Mouse (Mus musculus) forelimb bud, embryonic 11.5 days (tissue): Measurements from ENCODE around the gene Zbtb8b.
A peak's percentile ranks its signal among the peaks of the same experiment; 100 is the strongest.
"Not testable (repeated sequence)": the region's sequence is repeated elsewhere in the genome, so short reads cannot be mapped to it uniquely, and the experiment has no call there.

Experiments used
- DNase-seq: peaks from one replicate; pipeline ENCODE4 v3.0.0-alpha.2; 2012; ENCODE audit warnings: low read depth, low spot score

Gene Zbtb8b

DNA sequence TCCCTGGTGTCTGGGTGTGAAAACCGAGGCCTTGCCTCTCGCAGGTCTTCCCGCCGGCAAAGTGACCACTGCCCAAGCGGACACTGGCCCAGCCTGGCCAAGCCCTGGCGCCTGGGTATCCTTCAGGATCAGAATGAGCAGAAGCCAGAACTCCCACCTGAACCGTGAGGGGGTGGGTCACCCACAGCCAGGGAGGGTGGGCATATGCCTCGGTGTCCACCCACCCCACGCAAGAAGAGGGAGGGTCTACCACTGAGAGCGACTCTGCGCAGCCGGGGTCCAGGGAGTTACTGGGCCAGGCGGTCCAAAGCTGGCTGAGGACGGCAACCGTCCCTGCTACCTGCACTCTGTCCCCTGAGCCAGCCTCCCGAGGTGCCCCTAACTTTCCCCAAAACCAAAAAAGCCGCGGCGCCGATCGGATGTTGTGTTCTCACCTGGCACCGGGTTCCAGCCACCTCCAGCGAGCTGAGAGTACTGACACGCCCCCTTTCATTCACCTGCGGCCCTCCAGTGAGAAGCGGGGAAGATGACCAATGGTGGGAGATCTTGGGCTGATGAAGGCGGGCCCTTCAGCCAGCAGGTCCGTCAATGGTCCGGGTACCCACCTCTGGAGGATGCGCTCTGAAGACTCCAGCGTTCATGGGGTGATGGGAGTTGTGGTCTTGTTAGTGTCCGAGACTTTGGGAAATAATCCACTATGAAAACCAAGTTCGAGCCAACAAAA, at the start of gene Zbtb8b:
Gene Zbtb8b (minus strand): TSS at position 514 of the 724 bp plus-strand sequence.
- peak; percentile 45 for DNase-seq

DNA sequence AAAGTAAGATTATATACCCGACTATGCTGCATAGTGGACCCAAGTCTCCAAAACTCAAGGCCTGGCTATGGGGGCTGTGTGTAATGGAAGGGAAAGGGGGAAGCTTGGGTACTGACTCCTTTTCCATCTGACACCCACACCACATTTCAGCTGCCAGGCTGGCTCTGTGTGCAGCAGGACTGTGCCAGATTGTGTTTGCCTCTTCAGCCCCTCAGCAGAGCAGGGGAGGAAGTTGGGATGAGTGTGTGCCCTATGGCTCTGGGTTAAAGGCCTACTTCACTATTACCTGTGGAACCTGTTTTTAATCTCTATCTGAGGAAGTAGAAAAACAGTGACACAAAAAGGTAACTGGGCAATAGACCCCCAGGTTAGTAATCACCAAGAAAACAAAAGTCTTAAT, 40.4 kb upstream of the Zbtb8b start:
- DNase-seq, result no peak

DNA sequence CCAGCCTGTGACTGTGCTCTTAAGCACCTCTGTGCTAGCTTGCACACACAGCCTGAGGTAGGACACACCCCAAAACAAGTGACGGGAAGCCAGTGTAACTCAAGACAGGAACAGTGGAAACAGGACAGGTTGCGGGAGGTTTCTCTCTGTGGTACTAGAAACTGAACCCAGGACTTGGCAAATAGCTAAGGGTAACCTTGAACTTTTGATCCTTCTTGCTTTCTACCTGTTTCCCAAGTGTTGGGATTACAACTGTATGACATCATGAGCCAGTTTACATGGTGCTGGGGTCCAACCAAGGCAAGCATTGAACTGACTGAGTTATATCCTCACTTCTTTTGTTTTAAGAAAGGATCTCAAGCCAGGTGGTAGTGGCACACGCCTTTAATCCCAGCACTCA, 39.2 kb upstream of the Zbtb8b start:
- DNase-seq, result no peak

DNA sequence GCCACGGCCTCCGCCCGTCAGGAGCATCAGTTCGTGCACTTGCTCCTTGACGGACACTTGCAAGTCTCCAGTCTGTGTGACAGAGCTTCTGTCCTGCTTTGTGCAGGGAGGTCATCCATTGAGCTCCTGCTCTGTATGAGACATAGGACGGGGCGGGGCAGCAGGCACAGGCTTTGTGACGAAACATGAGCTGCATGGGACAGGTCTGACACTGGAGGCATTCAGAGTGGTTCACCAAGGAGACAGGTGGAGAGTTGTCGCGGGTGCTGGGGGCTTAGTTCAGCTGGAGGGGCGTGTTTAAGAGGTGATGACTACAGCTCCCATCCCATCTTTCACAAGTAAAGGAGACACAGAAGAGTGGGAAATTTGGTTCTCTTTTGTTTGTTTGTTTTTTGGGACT, 35.4 kb upstream of the Zbtb8b start:
- no peak for DNase-seq

DNA sequence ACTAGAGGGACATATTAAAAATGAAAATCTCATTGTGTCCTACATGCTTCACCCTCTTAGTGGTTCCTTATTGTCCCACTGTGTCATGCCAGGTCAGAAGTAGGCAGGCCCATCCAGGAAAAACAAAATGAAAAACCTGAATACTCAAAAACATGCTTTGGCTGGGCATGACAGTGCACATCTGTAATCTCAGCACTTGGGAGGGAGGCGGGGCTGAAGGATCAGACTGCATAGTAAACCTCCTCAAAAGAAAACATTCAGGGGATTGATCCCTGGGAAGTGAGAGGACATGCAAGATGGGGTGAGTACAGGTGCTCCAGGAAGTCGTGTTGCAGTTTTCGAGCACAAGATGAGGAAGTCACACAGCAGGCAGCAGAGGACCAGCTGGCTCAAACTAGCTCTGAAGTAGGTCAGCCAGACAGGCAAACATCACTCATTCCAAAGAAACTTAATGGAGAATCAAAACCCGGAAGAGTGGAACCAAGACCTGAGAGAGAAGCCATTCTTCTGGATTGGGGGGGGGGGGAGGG, 23.7 kb upstream of the Zbtb8b start:
- no peak for DNase-seq

DNA sequence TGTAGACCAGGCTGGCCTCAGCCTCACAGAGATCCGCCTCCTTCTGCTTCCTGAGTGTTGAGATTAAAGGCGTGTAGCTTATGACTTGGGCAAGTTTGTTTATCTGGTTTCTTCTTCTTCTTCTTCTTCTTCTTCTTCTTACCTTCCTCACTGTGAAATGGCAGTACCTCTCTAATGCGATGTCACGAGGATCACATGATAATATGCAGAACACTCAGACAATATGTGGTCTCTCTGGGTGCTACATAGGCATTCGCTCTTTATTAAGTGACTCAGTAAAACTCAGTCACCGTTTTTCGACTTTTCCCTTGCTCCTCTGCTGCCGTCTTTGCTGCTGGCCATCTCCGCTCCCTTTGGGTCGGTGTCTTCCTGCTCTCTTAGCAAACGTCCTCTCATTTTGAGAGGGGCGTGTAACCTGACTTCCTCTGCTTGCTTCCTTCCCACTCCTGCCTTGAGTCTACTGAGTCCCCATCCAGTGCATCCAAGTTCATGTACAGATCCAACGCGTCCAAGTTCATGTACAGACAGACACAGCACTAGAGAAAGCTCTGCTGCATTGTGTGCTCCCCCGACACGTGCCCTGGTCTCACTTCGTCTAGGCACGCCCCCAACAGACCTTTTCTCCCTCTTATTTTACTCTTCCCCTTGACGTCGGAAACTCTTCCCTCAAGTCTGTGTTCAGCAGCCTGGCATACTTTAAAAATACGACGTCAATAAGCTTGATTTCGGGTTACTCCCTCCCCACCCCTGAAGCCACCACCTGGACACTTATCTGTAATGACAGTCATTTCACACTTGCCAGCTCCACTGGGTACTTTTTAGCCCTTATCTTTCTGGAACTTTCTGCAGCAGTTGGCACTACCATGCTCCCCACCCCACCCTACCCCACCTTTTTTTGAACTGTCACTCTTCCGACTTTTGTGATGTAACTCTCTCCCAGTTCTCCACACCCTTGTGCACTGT, 22.7 kb upstream of the Zbtb8b start:
- no peak for DNase-seq

DNA sequence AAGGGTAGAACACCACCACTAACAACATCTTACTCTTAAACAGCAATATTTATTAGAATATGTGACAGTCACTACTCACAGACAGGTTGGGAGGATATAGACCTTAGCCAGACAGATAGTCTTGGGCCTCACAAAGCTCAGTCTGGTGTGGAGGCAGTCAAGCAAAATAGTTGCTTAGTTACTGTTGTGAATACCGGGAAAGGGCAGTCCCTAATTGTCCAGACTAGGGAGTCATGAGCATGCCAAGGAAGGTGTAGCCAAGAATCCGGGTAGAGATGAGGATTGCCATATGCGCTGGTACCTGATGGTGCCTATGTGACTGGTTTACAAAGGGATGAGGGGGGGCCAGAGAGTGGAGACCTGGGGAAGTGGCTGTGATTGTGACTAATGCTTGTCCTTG, 21.5 kb upstream of the Zbtb8b start:
- no peak for DNase-seq

DNA sequence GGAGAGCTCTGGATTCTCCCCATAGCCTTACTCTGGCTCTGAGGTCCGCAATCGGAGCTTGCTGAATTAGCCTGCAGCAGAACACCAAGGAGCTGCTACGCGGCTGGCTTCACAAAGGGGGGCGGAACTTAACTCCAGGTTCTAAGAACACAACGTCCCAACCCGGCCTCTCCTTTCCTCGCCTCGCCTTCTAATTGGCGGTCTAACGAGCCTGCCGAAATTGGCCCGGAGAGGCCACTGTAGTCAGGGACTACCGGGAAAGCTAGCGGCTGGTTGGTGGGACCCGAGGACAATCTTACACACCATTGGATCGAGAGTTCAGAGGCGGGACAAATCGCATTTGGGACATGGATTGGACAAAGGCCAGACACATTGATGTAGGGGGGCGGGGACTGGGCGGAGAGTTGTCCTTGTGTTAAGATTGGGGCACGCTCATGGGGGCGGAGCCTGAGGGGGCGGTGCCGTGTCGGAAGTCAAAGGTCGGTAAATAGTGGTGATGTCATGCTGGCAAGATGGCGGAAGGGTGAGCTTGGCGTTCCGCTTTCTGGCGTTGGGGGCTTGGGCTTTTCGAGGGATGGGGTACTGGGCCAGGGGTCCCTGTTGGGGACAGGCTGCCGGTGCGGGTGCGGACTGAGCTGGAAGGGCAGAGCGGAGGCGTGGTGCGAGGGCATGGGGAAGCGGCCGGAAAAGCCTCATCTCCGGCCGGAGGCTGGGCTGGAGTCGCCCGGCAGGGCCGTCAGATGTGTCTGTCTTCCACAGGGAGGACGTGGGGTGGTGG, 20.7 kb upstream of the Zbtb8b start, which contains the start of gene Bsdc1:
Gene Bsdc1 (plus strand): TSS at position 399 of the 778 bp plus-strand sequence.
- DNase-seq, result peak; percentile 99

DNA sequence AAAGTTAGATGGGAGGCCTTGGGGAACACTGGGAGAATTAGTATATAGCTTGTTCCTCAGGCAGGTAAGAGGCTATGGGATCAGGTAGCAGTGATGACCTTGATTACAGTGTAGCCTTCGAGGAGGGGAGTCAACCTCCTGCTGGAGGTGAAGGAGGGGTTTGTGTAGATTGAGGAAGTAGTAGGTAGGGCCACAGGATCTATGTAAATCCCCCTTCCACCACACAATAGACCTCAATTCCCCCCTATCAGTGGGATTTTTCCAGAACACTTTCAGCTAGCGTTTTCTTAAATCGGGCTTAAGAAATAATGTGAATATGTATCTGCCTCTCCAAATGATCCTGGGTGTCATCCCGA, 20.2 kb upstream of the Zbtb8b start:
- DNase-seq, result no peak

DNA sequence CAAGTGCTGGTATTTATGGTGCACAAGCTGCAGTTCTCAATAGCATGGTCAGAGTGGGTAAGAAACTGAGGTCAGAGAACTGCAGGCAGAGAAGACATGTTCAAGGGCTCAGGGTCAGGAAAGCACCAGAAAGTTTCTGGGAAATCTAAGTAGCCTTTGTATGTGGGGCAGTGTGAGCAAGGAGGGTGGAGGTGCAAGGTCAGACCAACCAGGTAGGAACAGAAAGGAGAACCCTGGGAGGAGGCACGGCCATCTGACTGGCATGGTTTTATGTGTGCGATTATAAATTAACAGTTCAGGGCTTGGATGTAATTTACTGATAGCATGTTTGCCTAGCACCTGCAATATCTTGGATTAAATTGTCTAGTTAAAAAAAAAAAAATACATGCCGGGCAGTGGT, 19.1 kb upstream of the Zbtb8b start:
- DNase-seq, result no peak

DNA sequence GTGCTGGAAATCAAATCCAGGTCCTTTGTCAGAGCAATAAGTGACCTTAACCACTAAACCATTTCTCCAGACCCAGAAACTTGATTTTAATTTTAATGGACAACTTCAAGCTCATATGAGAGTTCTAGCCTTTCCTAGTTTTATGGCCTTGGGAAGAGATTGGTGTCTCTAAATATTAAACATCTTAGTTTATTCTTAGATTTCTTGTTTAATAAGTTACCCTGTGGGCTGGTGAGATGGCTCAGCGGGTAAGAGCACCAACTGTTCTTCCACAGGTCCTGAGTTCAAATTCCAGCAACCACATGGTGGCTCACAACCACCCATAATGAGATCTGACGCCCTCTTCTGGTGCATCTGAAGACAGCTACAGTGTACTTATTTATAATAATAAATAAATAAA, 16.7 kb upstream of the Zbtb8b start:
- not testable (repeated sequence) for DNase-seq

DNA sequence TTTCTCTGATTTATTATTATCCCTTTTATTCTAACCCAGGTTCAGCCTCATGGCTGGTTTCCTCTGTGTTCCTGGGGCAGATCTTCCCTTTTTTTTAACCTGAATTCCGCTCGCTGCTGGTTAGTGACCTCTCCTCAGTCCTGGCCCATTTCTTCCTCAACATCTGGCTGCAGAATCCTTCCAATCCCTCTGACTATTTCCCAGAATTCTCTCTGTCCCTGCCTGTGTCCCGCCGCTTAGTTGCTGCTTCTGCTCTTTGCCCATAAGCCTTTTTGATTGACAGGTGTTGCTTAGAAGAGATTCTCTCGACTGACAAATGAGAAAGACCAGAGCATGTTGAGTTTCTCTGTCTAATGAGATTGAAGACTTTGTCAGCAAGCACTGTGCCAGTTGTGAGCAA, 15.5 kb upstream of the Zbtb8b start:
- DNase-seq, result no peak

DNA sequence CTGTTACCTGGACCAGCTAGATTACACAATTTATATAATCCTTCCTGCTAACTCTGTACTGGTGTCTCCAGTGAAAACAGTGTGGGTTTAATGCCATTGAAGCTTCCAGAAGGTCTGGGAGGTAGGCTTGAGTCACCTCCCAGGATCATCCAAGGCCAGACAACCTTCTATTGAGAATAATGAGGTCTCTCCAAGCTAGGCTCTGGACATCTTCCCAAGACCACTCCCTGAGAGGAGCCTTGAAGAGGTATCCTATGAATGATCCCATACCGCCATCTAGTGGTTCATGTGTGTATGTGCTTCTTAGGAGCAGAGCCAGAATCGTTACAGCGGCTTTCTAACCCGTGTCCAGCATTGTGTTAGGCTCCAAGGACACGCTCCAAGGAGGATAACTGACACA, 14.6 kb upstream of the Zbtb8b start:
- peak; percentile 89 for DNase-seq

DNA sequence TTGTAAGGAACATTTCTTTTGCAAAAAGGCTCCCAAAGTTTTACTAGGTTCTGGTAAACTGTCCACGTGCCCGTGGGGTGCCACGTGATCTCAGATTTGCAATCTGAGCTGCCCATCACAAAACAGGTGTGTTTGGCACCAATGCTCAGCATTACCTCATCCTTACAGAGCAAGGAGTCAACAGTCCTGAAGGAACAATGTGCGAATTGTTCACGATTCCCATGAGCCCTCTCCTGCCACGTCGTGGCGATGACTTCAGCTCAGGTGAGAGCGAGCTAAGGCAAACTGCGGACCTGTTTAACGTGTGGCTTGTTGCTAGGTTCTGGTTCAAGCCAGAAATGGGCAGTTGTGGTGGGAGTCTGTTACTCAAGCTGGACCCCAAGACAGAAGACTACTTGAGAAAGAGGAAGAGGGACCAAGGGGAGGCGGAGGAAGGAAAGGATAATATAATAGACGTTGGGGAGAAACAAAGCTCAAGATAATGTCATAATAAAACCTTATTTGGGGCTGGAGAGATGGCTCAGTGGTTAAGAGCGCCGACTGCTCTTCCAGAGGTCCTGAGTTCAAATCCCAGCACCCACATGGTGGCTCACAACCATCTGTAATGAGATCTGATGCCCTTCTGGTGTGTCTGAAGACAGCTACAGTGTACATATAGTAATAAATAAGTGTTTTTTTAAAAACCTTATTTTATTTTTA, 11.0 kb upstream of the Zbtb8b start:
- DNase-seq, result no peak

DNA sequence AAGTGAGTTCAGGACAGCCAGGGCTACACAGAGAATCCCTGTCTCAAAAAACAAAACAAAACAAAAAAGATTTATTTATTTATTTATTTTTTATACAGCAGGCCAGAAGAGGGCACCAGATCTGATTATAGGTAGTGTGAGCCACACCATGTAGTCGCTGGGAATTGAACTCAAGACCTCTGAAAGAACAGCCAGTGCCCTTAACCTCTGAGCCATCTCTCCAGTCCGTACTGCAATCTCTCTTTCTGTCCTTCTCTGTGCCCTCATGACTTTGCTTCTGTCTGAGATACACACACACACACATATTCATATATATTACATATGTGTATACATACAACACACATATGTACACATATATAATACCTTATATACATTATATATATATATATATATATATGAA, 10.2 kb upstream of the Zbtb8b start:
- no peak for DNase-seq

DNA sequence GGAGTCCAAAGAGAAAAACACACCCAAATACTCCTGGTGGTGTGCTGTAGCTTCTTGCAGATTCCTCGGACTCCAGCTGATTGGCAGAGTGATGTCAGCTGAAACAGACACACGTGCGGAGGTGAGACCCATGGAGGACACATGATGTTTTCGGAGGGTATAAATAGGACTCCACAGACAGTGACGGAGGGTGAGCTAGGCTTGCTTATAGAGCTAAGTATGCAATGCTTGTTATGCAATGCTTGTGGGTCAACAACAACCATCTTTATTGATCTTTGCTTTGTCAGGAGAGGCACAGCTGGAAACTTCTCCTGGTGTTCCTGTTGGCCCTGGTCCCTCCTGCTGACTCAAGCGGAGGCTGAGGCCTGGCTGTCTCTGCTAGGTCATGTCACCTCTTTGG, 8.1 kb upstream of the Zbtb8b start:
- no peak for DNase-seq

DNA sequence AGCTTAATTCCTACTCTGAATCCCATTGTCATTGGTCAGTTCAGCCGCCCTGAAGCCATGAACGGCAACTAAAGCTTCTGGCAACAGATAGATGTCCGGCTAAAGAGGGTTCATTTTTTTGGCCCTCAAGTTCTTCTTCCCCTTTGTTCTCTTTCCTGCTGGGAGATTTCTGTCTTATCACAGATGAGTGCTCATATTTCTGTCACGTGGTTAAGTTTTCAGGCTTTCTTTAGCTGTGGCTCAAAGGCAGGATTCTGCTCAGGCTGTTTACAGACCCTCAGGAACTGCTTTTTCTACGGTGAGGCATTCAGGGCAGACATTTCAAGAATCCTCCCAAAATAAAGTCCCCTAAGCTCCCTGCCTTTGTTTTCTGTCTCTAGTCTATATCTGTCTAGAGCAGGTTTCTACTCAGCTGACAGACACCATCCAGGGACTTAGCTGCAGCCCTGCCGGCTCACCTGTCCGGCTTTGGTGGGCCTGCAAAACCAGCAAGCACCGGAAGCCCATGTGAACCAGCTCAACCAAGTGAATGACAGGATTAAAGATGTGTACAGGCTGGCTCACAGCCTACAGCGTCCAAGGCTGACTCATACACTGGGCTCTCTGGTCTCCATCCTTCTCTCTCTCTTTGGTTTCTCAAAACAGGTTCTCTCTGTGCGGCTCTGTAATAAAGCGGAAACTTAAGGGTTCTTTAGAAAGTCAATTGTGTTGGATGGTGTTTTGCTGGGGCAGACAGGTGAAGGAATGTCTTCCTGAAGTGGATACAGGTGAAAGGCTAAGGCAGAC, 7.3 kb upstream of the Zbtb8b start:
- no peak for DNase-seq

DNA sequence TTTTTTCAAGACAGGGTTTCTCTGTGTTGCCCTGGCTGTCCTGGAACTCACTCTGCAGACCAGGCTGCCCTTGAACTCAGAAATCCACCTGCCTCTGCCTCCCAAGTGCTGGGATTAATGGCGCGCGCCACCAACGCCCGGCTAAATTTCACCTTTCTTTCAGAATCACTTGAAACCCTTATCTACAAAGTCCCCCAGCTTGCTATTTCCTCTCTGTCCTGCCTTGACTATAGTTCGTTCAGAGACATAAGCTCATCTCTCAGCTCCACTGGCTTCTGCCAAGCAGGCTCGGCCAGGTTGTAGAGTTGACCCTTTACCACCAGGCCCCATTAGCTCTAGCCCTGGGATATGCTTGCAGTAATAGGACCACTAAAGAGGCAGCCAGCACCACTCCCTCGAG, 6.7 kb upstream of the Zbtb8b start:
- DNase-seq, result no peak

DNA sequence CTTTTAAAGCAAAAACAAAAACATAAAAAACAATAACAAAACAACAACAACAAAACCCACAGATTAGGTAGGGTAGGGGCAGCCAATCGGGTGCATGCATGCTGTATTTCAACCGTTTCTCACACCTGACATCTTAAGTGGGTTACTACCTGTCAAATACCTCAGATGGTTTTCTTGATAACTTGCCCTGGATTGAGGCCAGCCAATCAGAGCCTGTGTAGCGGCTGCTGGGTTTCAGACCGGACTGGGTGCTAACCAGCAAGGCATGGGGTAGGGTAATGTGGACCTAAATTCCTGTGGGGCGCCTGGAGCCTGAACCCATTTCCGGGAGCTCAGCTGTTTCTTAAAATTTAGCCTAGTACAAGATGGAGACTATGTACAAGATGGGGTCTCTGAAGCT, 492 bp upstream of the Zbtb8b start:
- DNase-seq, result no peak

DNA sequence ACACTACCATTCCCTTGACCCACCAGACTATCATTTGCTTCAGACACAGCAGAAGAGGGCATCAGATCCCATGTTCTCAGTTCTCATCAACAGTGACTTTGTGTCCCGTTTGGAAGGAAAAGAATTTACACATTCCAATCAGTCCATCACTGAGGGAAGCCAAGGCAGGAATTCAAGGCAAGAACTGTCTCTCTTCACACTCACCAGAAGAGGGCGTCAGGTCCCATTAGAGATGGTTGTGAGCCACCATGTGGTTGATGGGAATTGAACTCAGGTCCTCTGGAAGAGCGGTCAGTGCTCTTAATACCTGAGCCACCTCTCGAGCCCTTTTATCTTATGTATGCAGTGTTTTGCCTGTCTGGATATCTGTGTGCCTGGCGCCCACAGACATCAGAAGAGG, 22.3 kb downstream of the Zbtb8b start:
- no peak for DNase-seq
